Comparison of ENCODE assay signal across 25 mouse cellular contexts in the genomic region with DNA sequence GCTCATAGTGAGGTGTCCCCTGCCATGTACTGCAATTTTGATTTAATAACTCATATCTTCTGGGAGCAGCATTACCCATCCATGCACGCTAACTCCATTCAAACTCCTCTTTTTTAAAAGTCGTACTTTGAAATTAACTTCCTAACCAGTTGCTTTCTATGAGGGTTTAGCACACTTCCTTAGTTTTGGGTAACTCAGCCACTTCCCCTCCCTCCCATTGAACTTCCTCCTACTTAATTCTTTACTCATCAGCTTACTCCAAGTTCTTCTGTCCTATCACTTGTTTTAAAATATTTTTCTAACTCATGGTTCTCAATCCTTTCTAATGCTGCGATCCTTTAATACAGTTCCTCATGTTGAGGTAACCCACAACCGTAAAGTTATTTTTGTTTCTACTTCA. TPM values are rescaled to one million over a fixed set of nuclear protein-coding genes. Genes with fewer than 3 reads are reported as not detected.
"Had no signal": no experiment of that assay in that cellular context is flagged by ENCODE, and none has a peak within 500 bp of the region (broad histone marks: within the 10 kb centered on the region; RNA-seq: fewer than 3 reads in every experiment).

No protein-coding gene starts in this region.

- H3K4me3 ChIP-seq: midbrain, embryonic 10.5 days; midbrain, embryonic 12.5 days; myocyte; neural tube, embryonic 13.5 days; neural tube, embryonic 15.5 days had no signal

- H3K27me3 ChIP-seq: midbrain, embryonic 12.5 days; neural tube, embryonic 13.5 days; neural tube, embryonic 15.5 days had no signal

- H3K9ac ChIP-seq: lung, embryonic 14.5 days; midbrain, embryonic 12.5 days; neural tube, embryonic 13.5 days; neural tube, embryonic 15.5 days had no signal

- H3K36me3 ChIP-seq: midbrain, embryonic 10.5 days; midbrain, embryonic 12.5 days; neural tube, embryonic 13.5 days; neural tube, embryonic 15.5 days had no signal

- H3K27ac ChIP-seq: midbrain, embryonic 10.5 days; midbrain, embryonic 12.5 days; neural tube, embryonic 13.5 days; neural tube, embryonic 15.5 days had no signal

- H3K9me3 ChIP-seq: midbrain, embryonic 10.5 days; midbrain, embryonic 12.5 days; neural tube, embryonic 13.5 days; neural tube, embryonic 15.5 days had no signal

- DNase-seq: lung, adult 18-20 months; lung, embryonic 14.5 days; lung, postnatal 10 days; lung, postnatal 4 days; midbrain, embryonic 14.5 days; retina, postnatal 1 day; right cerebral cortex, adult 18-20 months; right cerebral cortex, postnatal 25 days; right cerebral cortex, postnatal 4 days; spleen, adult 18-20 months; thymus, adult 18-20 months; thymus, postnatal 14 days; thymus, postnatal 36 days had no signal

- H3K4me2 ChIP-seq: lung, embryonic 14.5 days; midbrain, embryonic 12.5 days; neural tube, embryonic 13.5 days; neural tube, embryonic 15.5 days had no signal

- H3K4me1 ChIP-seq: midbrain, embryonic 10.5 days; midbrain, embryonic 12.5 days; neural tube, embryonic 13.5 days; neural tube, embryonic 15.5 days had no signal

- ATAC-seq: midbrain, embryonic 16.5 days had no signal

RNA-seq across cellular contexts. Expression of a gene that starts 23.7 kb away (rescaled TPM):
- total RNA-seq: megakaryocyte-erythroid progenitor cell, adult 5-6 weeks had no signal
- polyA plus RNA-seq: liver, embryonic 16.5 days; lung, embryonic 14.5 days; lung, embryonic 16.5 days; midbrain, embryonic 10.5 days; midbrain, embryonic 12.5 days; midbrain, embryonic 14.5 days; myocyte; neural tube, embryonic 11.5 days; neural tube, embryonic 13.5 days; neural tube, embryonic 15.5 days; stomach, embryonic 16.5 days had no signal

RNA-seq across cellular contexts. Expression of a gene that starts 50.8 kb away (rescaled TPM):
- total RNA-seq: megakaryocyte-erythroid progenitor cell, adult 5-6 weeks had no signal
- polyA plus RNA-seq: lung, embryonic 14.5 days; lung, embryonic 16.5 days; midbrain, embryonic 10.5 days; midbrain, embryonic 12.5 days; midbrain, embryonic 14.5 days; midbrain, embryonic 16.5 days; myocyte; neural tube, embryonic 11.5 days; neural tube, embryonic 13.5 days; neural tube, embryonic 15.5 days; thymus, postnatal 0 days had no signal
